Mouse (Mus musculus): ENCODE measurements around the gene Dusp9. TPM values are rescaled to one million over a fixed set of nuclear protein-coding genes. Genes with fewer than 3 reads are reported as not detected.
A peak's percentile ranks its signal among the peaks of the same experiment; 100 is the strongest.

Gene Dusp9
- total and polyA plus RNA-seq, 3 experiments, result 0.16 to 0.24 TPM; not detected in 1

GRCm38 (mm10) chrX:73639901-73640469 is 766 bp downstream of the Dusp9 start:
- ATAC-seq (ENCODE audit: extremely low read depth, insufficient number of reproducible peaks, low FRiP score, poor library complexity, severe bottlenecking) (no peak), DNase-seq (ENCODE audit: low spot score) (no peak)
- TF ChIP-seq GATA1 (IDR thresholded peaks at IDR 0.05; ENCODE audit: borderline replicate concordance, low read length) (no peak), GATA2 (IDR thresholded peaks at IDR 0.05; ENCODE audit: borderline replicate concordance, low read depth, low read length) (no peak), CTCF (IDR thresholded peaks at IDR 0.05; ENCODE audit: low read depth, low read length) (no peak), POLR2AphosphoS5 (IDR thresholded peaks at IDR 0.05; ENCODE audit: insufficient replicate concordance, low read depth, low read length) (no peak), TAL1 (conservative IDR thresholded peaks at IDR 0.05; ENCODE audit: low read depth, low read length) (no peak)
- no peaks in the 10 kb centered on the region for H3K9me3 ChIP-seq (replicated peaks)
- H3K4me3 ChIP-seq (ENCODE audit: low read depth, low read length), result no peak overlapping the region
- peaks cover 18% of the 10 kb centered on the region; the same call in 1 of the 2 replicates for H3K27me3 ChIP-seq (ENCODE audit: insufficient read depth, low read length)
- H3K4me1 ChIP-seq (ENCODE audit: insufficient read depth, low read depth, low read length), result no peaks in the 10 kb centered on the region
- H3K36me3 ChIP-seq (replicated peaks), result no peaks in the 10 kb centered on the region

GRCm38 (mm10) chrX:73645121-73645520 is 5.9 kb downstream of the Dusp9 start:
- DNase-seq (ENCODE audit: low spot score) (no peak), ATAC-seq (ENCODE audit: extremely low read depth, insufficient number of reproducible peaks, low FRiP score, poor library complexity, severe bottlenecking) (no peak)
- no peaks in the 10 kb centered on the region for H3K9me3 ChIP-seq (replicated peaks)
- no peak overlapping the region for H3K4me3 ChIP-seq (ENCODE audit: low read depth, low read length)
- no peak for TF ChIP-seq TAL1 (conservative IDR thresholded peaks at IDR 0.05; ENCODE audit: low read depth, low read length)
- TF ChIP-seq POLR2AphosphoS5 (IDR thresholded peaks at IDR 0.05; ENCODE audit: insufficient replicate concordance, low read depth, low read length), result no peak
- no peak for TF ChIP-seq CTCF (IDR thresholded peaks at IDR 0.05; ENCODE audit: low read depth, low read length)
- TF ChIP-seq GATA2 (IDR thresholded peaks at IDR 0.05; ENCODE audit: borderline replicate concordance, low read depth, low read length), result no peak
- TF ChIP-seq GATA1 (IDR thresholded peaks at IDR 0.05; ENCODE audit: borderline replicate concordance, low read length), result no peak
- H3K36me3 ChIP-seq (replicated peaks), result no peaks in the 10 kb centered on the region
- H3K27me3 ChIP-seq (ENCODE audit: insufficient read depth, low read length), result 0 out of 2 replicates have a peak, but pooled peaks cover 4% of the 10 kb centered on the region
- H3K4me1 ChIP-seq (ENCODE audit: insufficient read depth, low read depth, low read length), result no peaks in the 10 kb centered on the region

GRCm38 (mm10) chrX:73650869-73651268 is 11.7 kb downstream of the Dusp9 start:
- ATAC-seq (ENCODE audit: extremely low read depth, insufficient number of reproducible peaks, low FRiP score, poor library complexity, severe bottlenecking) (no peak), DNase-seq (ENCODE audit: low spot score) (no peak)
- Histone ChIP-seq H3K27me3 (ENCODE audit: insufficient read depth, low read length) (no peaks in the 10 kb centered on the region; the same call in 1 of the 2 replicates), H3K4me1 (ENCODE audit: insufficient read depth, low read depth, low read length) (no peaks in the 10 kb centered on the region), H3K9me3 (replicated peaks) (no peaks in the 10 kb centered on the region), H3K4me3 (ENCODE audit: low read depth, low read length) (no peak overlapping the region), H3K36me3 (replicated peaks) (no peaks in the 10 kb centered on the region)
- TF ChIP-seq GATA2 (IDR thresholded peaks at IDR 0.05; ENCODE audit: borderline replicate concordance, low read depth, low read length), result no peak
- TF ChIP-seq GATA1 (IDR thresholded peaks at IDR 0.05; ENCODE audit: borderline replicate concordance, low read length), result no peak
- TF ChIP-seq CTCF (IDR thresholded peaks at IDR 0.05; ENCODE audit: low read depth, low read length), result no peak

GRCm38 (mm10) chrX:73653392-73653791 is 14.2 kb downstream of the Dusp9 start:
- no peak for ATAC-seq (ENCODE audit: extremely low read depth, insufficient number of reproducible peaks, low FRiP score, poor library complexity, severe bottlenecking)
- TF ChIP-seq GATA1 (IDR thresholded peaks at IDR 0.05; ENCODE audit: borderline replicate concordance, low read length) (no peak), CTCF (IDR thresholded peaks at IDR 0.05; ENCODE audit: low read depth, low read length) (no peak), POLR2AphosphoS5 (IDR thresholded peaks at IDR 0.05; ENCODE audit: insufficient replicate concordance, low read depth, low read length) (no peak), GATA2 (IDR thresholded peaks at IDR 0.05; ENCODE audit: borderline replicate concordance, low read depth, low read length) (no peak), TAL1 (conservative IDR thresholded peaks at IDR 0.05; ENCODE audit: low read depth, low read length) (no peak)
- no peak for DNase-seq (ENCODE audit: low spot score)
- Histone ChIP-seq H3K4me3 (ENCODE audit: low read depth, low read length) (no peak overlapping the region), H3K9me3 (replicated peaks) (no peaks in the 10 kb centered on the region), H3K36me3 (replicated peaks) (no peaks in the 10 kb centered on the region), H3K27me3 (ENCODE audit: insufficient read depth, low read length) (no peaks in the 10 kb centered on the region; the same call in 1 of the 2 replicates), H3K4me1 (ENCODE audit: insufficient read depth, low read depth, low read length) (no peaks in the 10 kb centered on the region)

- H3K4me1 ChIP-seq (ENCODE audit: insufficient read depth, low read depth, low read length), result no peaks in the 10 kb centered on the region; the same call in 1 of the 2 replicates
- no peaks in the 10 kb centered on the region for H3K9me3 ChIP-seq (replicated peaks)
Observed at GRCm38 (mm10) chrX:73654177-73654576, 15.0 kb downstream of the Dusp9 start.

GRCm38 (mm10) chrX:73655529-73655928 is 16.3 kb downstream of the Dusp9 start:
- TF ChIP-seq POLR2AphosphoS5 (IDR thresholded peaks at IDR 0.05; ENCODE audit: insufficient replicate concordance, low read depth, low read length) (no peak), CTCF (IDR thresholded peaks at IDR 0.05; ENCODE audit: low read depth, low read length) (no peak), TAL1 (conservative IDR thresholded peaks at IDR 0.05; ENCODE audit: low read depth, low read length) (no peak), GATA2 (IDR thresholded peaks at IDR 0.05; ENCODE audit: borderline replicate concordance, low read depth, low read length) (no peak), GATA1 (IDR thresholded peaks at IDR 0.05; ENCODE audit: borderline replicate concordance, low read length) (no peak)
- no peaks in the 10 kb centered on the region for H3K9me3 ChIP-seq (replicated peaks)
- no peaks in the 10 kb centered on the region; the same call in 1 of the 2 replicates for H3K4me1 ChIP-seq (ENCODE audit: insufficient read depth, low read depth, low read length)
- H3K4me3 ChIP-seq (ENCODE audit: low read depth, low read length), result no peak overlapping the region
- ATAC-seq (ENCODE audit: extremely low read depth, insufficient number of reproducible peaks, low FRiP score, poor library complexity, severe bottlenecking), result no peak
- DNase-seq (ENCODE audit: low spot score), result no peak
- H3K36me3 ChIP-seq (replicated peaks), result no peaks in the 10 kb centered on the region
- H3K27me3 ChIP-seq (ENCODE audit: insufficient read depth, low read length), result peaks cover 6% of the 10 kb centered on the region; the same call in 1 of the 2 replicates

More at GRCm38 (mm10) chrX:73654177-73654576, 15.0 kb downstream of the Dusp9 start:
- DNase-seq (ENCODE audit: low spot score) (no peak), ATAC-seq (ENCODE audit: extremely low read depth, insufficient number of reproducible peaks, low FRiP score, poor library complexity, severe bottlenecking) (no peak)
- no peaks in the 10 kb centered on the region for H3K36me3 ChIP-seq (replicated peaks)
- H3K27me3 ChIP-seq (ENCODE audit: insufficient read depth, low read length), result peaks cover under 1% of the 10 kb centered on the region; the same call in 1 of the 2 replicates
- no peak overlapping the region for H3K4me3 ChIP-seq (ENCODE audit: low read depth, low read length)
- no peak for TF ChIP-seq GATA1 (IDR thresholded peaks at IDR 0.05; ENCODE audit: borderline replicate concordance, low read length)
- TF ChIP-seq CTCF (IDR thresholded peaks at IDR 0.05; ENCODE audit: low read depth, low read length), result peak; percentile 82

Measured in G1E (cell line).